Mouse (Mus musculus) liver, adult (tissue): ENCODE data around the gene Olfr1121.

Experiments used
- GATA4 ChIP-seq: IDR thresholded peaks from 2 replicates; pipeline ENCODE4 v1.6.1; 2014; ENCODE audit warnings: mild to moderate bottlenecking, low read length; ENCODE audit not compliant: insufficient replicate concordance

The Olfr1121 gene

GRCm38 (mm10) chr2:87369595-87369994 is at the start of gene Olfr1121:
Gene Olfr1121 (plus strand): TSS chr2:87369895.
- TF ChIP-seq GATA4, result no peak

- no peak for TF ChIP-seq GATA4
These were observed 15.2 kb upstream of the Olfr1121 start, which contains the start of gene Olfr1120 for GRCm38 (mm10) chr2:87354515-87354914. Gene Olfr1120 (plus strand): TSS chr2:87354815.

GRCm38 (mm10) chr2:87371726-87372125 is 2.0 kb downstream of the Olfr1121 start:
- TF ChIP-seq GATA4, result no peak

- no peak for TF ChIP-seq GATA4
These were observed 14.2 kb downstream of the Olfr1121 start for GRCm38 (mm10) chr2:87383935-87384334.

GRCm38 (mm10) chr2:87385549-87385948 is 15.9 kb downstream of the Olfr1121 start, which contains the start of gene Olfr1122:
Gene Olfr1122 (plus strand): TSS chr2:87385849.
- no peak for TF ChIP-seq GATA4

GRCm38 (mm10) chr2:87416335-87416734 is 46.6 kb downstream of the Olfr1121 start, which contains the start of gene Olfr1123:
Gene Olfr1123 (plus strand): TSS chr2:87416635.
- TF ChIP-seq GATA4, result no peak
